Mouse (Mus musculus) heart, adult 2 months (tissue): Measurements from ENCODE around the gene Fez2.

Experiments
- CTCF ChIP-seq: fragments of 200-600 bp; IDR thresholded peaks from 2 replicates; pipeline ENCODE4 v1.8.1; 2022; ENCODE audit warnings: antibody characterized with exemption, mild to moderate bottlenecking, moderate library complexity
- EP300 ChIP-seq: fragments of 200-500 bp; IDR thresholded peaks from 2 replicates; pipeline ENCODE4 v1.6.1; 2011; ENCODE audit warnings: low read depth, low read length, control low read depth; ENCODE audit not compliant: insufficient read depth
- POLR2A ChIP-seq: fragments of 200-500 bp; IDR thresholded peaks from 2 replicates; pipeline ENCODE4 v1.6.1; 2011; ENCODE audit warnings: mild to moderate bottlenecking, low read depth, low read length, control low read depth; ENCODE audit not compliant: insufficient read depth

DNA sequence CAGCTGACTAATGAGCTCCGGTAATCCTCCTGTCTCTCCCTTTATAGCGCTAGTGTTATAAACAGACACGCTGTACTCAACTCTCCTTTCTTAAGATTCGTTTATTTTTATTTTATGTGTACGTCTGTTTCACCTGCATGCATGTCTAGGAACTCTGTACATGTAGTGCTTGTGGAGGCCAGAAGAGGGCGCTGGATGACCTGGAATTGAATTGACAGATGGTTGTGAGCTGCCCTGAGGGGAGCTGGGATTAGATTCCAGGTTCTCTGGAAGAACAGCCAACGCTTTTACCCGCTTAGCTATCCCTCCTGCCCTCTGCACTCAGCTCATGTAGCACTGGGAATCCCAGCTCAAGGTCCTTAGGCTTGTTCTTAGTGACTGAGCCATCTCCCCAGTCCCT is 42.2 kb upstream of the Fez2 start:
- TF ChIP-seq EP300 = no peak
- TF ChIP-seq POLR2A = no peak
- TF ChIP-seq CTCF = 0 out of 2 replicates have a peak, but pooled peaks have one; percentile 10
